Mouse (Mus musculus): ENCODE results near the gene Gys2. TPM values are rescaled to one million over a fixed set of nuclear protein-coding genes. Genes with fewer than 3 reads are reported as not detected.

Gys2 gene
- polyA plus RNA-seq, 2 experiments = not detected

- 32% methylated on average over 7 of the region's 7 CpGs for whole genome bisulfite sequencing
- DNase-seq (ENCODE audit: low spot score) (no peak), ATAC-seq (ENCODE audit: low FRiP score, low read depth) (no peak)
Measured at GRCm38 (mm10) chr6:142458010-142458409, 14.9 kb downstream of the Gys2 start.

DNA sequence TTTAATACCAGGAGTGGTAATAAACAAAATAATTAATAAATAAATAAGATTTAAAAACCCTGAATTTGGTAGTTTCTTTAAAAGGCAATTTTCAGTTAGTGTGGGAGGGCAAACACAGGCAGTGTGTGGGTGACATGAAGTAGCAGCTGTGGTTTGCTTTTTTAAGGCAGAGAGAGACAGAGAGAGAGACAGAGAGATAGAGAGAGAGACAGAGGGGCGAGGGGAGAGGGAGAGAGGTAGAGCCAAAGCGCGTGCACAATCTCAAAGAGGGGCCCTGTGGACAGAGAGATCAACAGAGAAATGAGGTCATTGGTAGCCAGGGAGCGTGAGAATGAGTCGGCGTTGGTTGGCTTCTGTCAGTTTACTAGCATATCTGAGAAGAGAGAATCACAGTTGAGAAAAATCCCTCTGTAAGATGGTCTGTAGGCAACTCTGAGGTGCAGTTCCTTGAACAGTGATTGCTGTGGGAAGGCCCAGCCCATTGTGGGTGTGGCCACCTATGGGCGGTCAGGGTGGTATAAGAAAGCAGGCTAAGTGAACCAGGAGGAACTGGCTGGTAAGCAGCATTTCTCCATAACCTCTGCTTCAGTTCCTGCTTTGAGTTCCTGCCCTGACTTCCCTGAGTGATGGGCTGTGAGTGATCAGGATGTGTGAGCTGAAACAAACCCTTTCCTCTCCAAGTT lies 17.5 kb downstream of the Gys2 start:
- TF ChIP-seq POLR2A (IDR thresholded peaks at IDR 0.05; ENCODE audit: borderline replicate concordance, extremely low read depth, insufficient read depth, insufficient read length) = no peak
- H3K9me3 ChIP-seq (ENCODE audit: control insufficient read depth, low read length) = no peaks in the 10 kb centered on the region
- WGBS = 75% methylated on average over 7 of the region's 7 CpGs
- no peak overlapping the region for H3K4me2 ChIP-seq (replicated peaks; ENCODE audit: low read depth, low read length, severe bottlenecking)
- H3K27ac ChIP-seq (replicated peaks; ENCODE audit: low read depth, low read length) = no peak overlapping the region
- no peak overlapping the region for H3K4me3 ChIP-seq (replicated peaks; ENCODE audit: low read length)
- DNase-seq (ENCODE audit: low spot score) (no peak), ATAC-seq (ENCODE audit: low FRiP score, low read depth) (no peak)
- no peaks in the 10 kb centered on the region for H3K27me3 ChIP-seq (ENCODE audit: control insufficient read depth, insufficient read depth, low read length)
- H3K4me1 ChIP-seq (ENCODE audit: control insufficient read depth, insufficient read depth, low read length) = no peaks in the 10 kb centered on the region
- no peak overlapping the region for H3K9ac ChIP-seq (ENCODE audit: low read depth, low read length, severe bottlenecking)
- H3K36me3 ChIP-seq (ENCODE audit: control insufficient read depth, insufficient read depth, low read length) = no peaks in the 10 kb centered on the region

More at GRCm38 (mm10) chr6:142458010-142458409, 14.9 kb downstream of the Gys2 start:
- Histone ChIP-seq H3K4me3 (replicated peaks; ENCODE audit: low read length) (no peak overlapping the region), H3K9me3 (ENCODE audit: control insufficient read depth, low read length) (no peaks in the 10 kb centered on the region), H3K27ac (replicated peaks; ENCODE audit: low read depth, low read length) (no peak overlapping the region), H3K9ac (ENCODE audit: low read depth, low read length, severe bottlenecking) (no peak overlapping the region), H3K36me3 (ENCODE audit: control insufficient read depth, insufficient read depth, low read length) (no peaks in the 10 kb centered on the region), H3K4me1 (ENCODE audit: control insufficient read depth, insufficient read depth, low read length) (no peaks in the 10 kb centered on the region), H3K4me2 (replicated peaks; ENCODE audit: low read depth, low read length, severe bottlenecking) (no peak overlapping the region), H3K27me3 (ENCODE audit: control insufficient read depth, insufficient read depth, low read length) (no peaks in the 10 kb centered on the region)
- no peak for TF ChIP-seq POLR2A (IDR thresholded peaks at IDR 0.05; ENCODE audit: borderline replicate concordance, extremely low read depth, insufficient read depth, insufficient read length)

- H3K9me3 ChIP-seq (ENCODE audit: control insufficient read depth, low read length) = no peaks in the 10 kb centered on the region
- no peak overlapping the region for H3K4me2 ChIP-seq (replicated peaks; ENCODE audit: low read depth, low read length, severe bottlenecking)
- H3K4me1 ChIP-seq (ENCODE audit: control insufficient read depth, insufficient read depth, low read length) = no peaks in the 10 kb centered on the region
- H3K9ac ChIP-seq (ENCODE audit: low read depth, low read length, severe bottlenecking) = no peak overlapping the region
- H3K4me3 ChIP-seq (replicated peaks; ENCODE audit: low read length) = no peak overlapping the region
- H3K27ac ChIP-seq (replicated peaks; ENCODE audit: low read depth, low read length) = no peak overlapping the region
- 85% methylated on average over 2 of the region's 2 CpGs for WGBS
- ATAC-seq (ENCODE audit: low FRiP score, low read depth) (no peak), DNase-seq (ENCODE audit: low spot score) (no peak)
- no peaks in the 10 kb centered on the region for H3K27me3 ChIP-seq (ENCODE audit: control insufficient read depth, insufficient read depth, low read length)
- no peak for TF ChIP-seq POLR2A (IDR thresholded peaks at IDR 0.05; ENCODE audit: borderline replicate concordance, extremely low read depth, insufficient read depth, insufficient read length)
- no peaks in the 10 kb centered on the region for H3K36me3 ChIP-seq (ENCODE audit: control insufficient read depth, insufficient read depth, low read length)
Measured at GRCm38 (mm10) chr6:142453311-142453710, 19.6 kb downstream of the Gys2 start.

- 70% methylated on average over 12 of the region's 12 CpGs for WGBS
- H3K27me3 ChIP-seq (ENCODE audit: control insufficient read depth, insufficient read depth, low read length) = no peaks in the 10 kb centered on the region
- no peak overlapping the region for H3K9ac ChIP-seq (ENCODE audit: low read depth, low read length, severe bottlenecking)
- no peak overlapping the region for H3K27ac ChIP-seq (replicated peaks; ENCODE audit: low read depth, low read length)
- ATAC-seq (ENCODE audit: low FRiP score, low read depth) = no peak
- no peak overlapping the region for H3K4me2 ChIP-seq (replicated peaks; ENCODE audit: low read depth, low read length, severe bottlenecking)
- no peak for TF ChIP-seq POLR2A (IDR thresholded peaks at IDR 0.05; ENCODE audit: borderline replicate concordance, extremely low read depth, insufficient read depth, insufficient read length)
- no peak for DNase-seq (ENCODE audit: low spot score)
- no peak overlapping the region for H3K4me3 ChIP-seq (replicated peaks; ENCODE audit: low read length)
- no peaks in the 10 kb centered on the region for H3K4me1 ChIP-seq (ENCODE audit: control insufficient read depth, insufficient read depth, low read length)
- no peaks in the 10 kb centered on the region for H3K36me3 ChIP-seq (ENCODE audit: control insufficient read depth, insufficient read depth, low read length)
- no peaks in the 10 kb centered on the region for H3K9me3 ChIP-seq (ENCODE audit: control insufficient read depth, low read length)
Measured at GRCm38 (mm10) chr6:142451381-142451780, 21.5 kb downstream of the Gys2 start.

GRCm38 (mm10) chr6:142429072-142429471 lies 43.8 kb downstream of the Gys2 start:
- Histone ChIP-seq H3K36me3 (ENCODE audit: control insufficient read depth, insufficient read depth, low read length) (no peaks in the 10 kb centered on the region), H3K4me3 (replicated peaks; ENCODE audit: low read length) (no peak overlapping the region), H3K9ac (ENCODE audit: low read depth, low read length, severe bottlenecking) (no peak overlapping the region), H3K4me2 (replicated peaks; ENCODE audit: low read depth, low read length, severe bottlenecking) (no peak overlapping the region), H3K27ac (replicated peaks; ENCODE audit: low read depth, low read length) (no peak overlapping the region), H3K27me3 (ENCODE audit: control insufficient read depth, insufficient read depth, low read length) (no peaks in the 10 kb centered on the region), H3K9me3 (ENCODE audit: control insufficient read depth, low read length) (no peaks in the 10 kb centered on the region), H3K4me1 (ENCODE audit: control insufficient read depth, insufficient read depth, low read length) (no peaks in the 10 kb centered on the region)
- no peak for DNase-seq (ENCODE audit: low spot score)
- ATAC-seq (ENCODE audit: low FRiP score, low read depth) = no peak
- TF ChIP-seq POLR2A (IDR thresholded peaks at IDR 0.05; ENCODE audit: borderline replicate concordance, extremely low read depth, insufficient read depth, insufficient read length) = no peak

All from limb, embryonic 14.5 days (tissue).